Mouse (Mus musculus) brain, embryonic 14.5 days (tissue): ENCODE data around the gene Ascc1.

Source experiments
- CTCF ChIP-seq: fragments of 200-500 bp; IDR thresholded peaks from 2 replicates; pipeline ENCODE4 v1.5.1; 2012; ENCODE audit warnings: inconsistent platforms, mild to moderate bottlenecking, moderate library complexity, borderline replicate concordance; ENCODE audit not compliant: insufficient read depth, insufficient read length; ENCODE audit errors: extremely low read depth
- POLR2A ChIP-seq: fragments of 200-500 bp; IDR thresholded peaks from 2 replicates; pipeline ENCODE4 v1.6.1; 2012; ENCODE audit warnings: mild to moderate bottlenecking, inconsistent platforms, borderline replicate concordance; ENCODE audit not compliant: poor library complexity, insufficient read depth, insufficient read length, severe bottlenecking; ENCODE audit errors: extremely low read depth

GRCm38 (mm10) chr10:60134201-60134600, 131.6 kb downstream of the Ascc1 start:
- TF ChIP-seq POLR2A (no peak), CTCF (no peak)
